Mouse (Mus musculus) splenic B cell, adult 2 months (primary cell): Measurements from ENCODE around the gene Serbp1.
"Not testable (repeated sequence)": the region's sequence is repeated elsewhere in the genome, so short reads cannot be mapped to it uniquely, and the experiment has no call there.

Experiments used
- DNase-seq: peaks from one replicate; pipeline ENCODE4 v3.0.0-alpha.2; 2011; ENCODE audit warnings: low read depth, low spot score
- H3K27me3 ChIP-seq: 2 replicates; pipeline ENCODE4 v1.6.1; 2012; ENCODE audit warnings: mild to moderate bottlenecking, low read length, moderate library complexity, mixed read lengths; ENCODE audit not compliant: control insufficient read depth, poor library complexity, insufficient read depth, severe bottlenecking
- H3K36me3 ChIP-seq: 2 replicates; pipeline ENCODE4 v1.6.1; 2012; ENCODE audit warnings: mild to moderate bottlenecking, low read length, moderate library complexity, mixed read lengths; ENCODE audit not compliant: control insufficient read depth, poor library complexity, insufficient read depth, severe bottlenecking

Gene Serbp1

DNA sequence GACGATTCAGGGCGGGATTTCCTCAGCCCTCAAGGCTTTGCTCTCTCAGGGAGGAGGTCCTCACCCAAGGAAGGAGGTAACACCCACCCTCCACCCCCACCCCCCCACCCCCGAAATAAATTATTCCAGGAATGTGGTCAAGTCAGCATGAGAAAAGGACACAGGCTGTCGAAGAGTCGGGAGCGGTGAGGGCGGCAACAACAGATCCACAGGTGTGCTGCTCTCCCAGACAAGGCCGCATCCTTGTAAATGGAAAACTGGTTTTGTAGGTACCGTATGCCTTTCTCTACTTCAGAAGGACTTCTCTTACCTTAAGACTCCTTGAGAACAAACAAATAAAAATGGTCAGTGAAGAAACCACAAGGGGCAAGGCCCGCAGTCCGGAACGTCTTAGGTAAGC is at the start of gene Serbp1:
Gene Serbp1 (plus strand): TSS at position 200 of the 400 bp plus-strand sequence.
- no peaks in the 10 kb centered on the region for H3K27me3 ChIP-seq
- H3K36me3 ChIP-seq, result no peaks in the 10 kb centered on the region
- DNase-seq, result no peak

DNA sequence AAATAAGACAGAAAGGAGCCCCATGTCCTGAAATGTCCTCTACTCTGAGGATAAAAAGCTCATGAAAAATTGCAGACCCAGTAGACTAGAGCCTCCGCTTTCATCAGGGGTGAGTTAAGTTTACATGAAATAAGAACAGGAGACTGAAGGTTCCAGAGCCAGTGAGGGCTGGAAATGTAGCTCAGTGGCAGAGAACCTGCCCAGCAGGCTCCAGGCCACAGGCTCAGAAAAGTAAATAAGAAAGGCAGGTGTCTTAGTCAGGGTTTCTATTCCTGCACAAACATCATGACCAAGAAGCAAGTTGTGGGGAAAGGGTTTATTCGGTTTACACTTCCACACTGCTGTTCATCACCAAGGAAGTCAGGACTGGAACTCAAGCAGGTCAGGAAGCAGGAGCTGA is 44.4 kb upstream of the Serbp1 start:
- no peaks in the 10 kb centered on the region for H3K27me3 ChIP-seq
- H3K36me3 ChIP-seq, result no peaks in the 10 kb centered on the region
- DNase-seq, result no peak

DNA sequence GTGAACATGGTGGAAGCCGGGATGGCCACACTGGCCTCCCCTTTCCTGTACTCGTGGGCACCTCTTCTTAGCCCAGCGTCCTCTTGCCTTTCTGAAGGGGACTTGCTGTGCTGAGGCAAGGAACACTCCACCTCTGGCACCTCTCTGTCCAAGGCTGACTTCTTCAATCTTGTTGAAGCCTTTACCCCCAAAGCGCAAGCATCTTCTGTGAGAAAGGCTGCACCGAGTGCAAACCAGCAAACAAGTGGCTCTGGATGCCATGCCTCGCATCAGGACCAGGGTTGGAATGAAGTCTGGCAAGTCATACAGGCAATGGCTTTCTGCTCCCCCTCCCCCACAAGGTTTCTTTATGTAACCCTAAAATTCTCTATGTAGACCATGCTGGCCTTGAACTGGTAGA is 43.4 kb upstream of the Serbp1 start:
- no peak for DNase-seq

DNA sequence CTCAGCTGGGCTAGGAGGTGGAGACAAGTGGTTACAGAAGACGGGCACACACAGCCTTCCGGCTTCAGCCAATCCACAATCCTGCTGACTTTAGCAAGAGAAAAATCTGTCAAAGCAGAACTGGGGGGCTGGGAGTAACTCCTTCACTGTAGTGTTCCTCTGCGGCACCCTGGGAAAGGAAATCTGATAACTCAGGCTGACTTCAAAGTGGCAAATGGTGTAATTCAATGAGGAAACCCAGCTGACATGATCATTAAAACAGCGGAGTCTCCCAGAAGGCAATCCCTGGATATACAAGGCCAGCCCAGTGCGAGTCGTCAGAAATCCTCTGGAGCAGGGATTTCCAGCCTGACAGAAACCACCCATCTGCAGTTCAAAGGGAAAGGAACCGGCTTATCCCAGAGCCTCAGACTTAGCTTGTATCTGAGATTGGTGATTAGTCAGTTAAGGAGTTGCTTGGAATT is 42.8 kb upstream of the Serbp1 start:
- DNase-seq, result no peak
- Histone ChIP-seq H3K27me3 (no peaks in the 10 kb centered on the region), H3K36me3 (no peaks in the 10 kb centered on the region)

More for the DNA sequence above, 43.4 kb upstream of the Serbp1 start:
- no peaks in the 10 kb centered on the region for H3K27me3 ChIP-seq
- no peaks in the 10 kb centered on the region for H3K36me3 ChIP-seq

DNA sequence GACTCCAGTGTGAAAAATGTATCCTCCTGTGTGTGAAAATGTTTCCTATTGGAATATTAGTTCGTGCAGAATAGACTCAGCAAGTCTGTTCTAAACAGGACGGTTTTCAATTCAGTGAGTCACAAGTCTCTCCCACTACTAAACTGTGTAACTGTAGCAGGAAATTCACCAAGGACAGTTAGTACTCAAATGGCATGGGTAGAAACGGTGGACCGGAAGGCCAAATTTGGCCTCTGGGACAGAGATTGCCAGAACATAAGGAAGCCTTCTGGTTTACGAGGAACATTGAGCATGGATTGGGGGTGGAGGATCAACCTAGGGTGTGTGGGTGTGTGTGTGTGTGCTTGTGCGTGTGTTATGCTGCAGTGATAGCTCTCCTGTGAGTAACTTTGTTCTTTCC is 41.2 kb upstream of the Serbp1 start:
- H3K36me3 ChIP-seq, result no peaks in the 10 kb centered on the region
- no peak for DNase-seq
- H3K27me3 ChIP-seq, result no peaks in the 10 kb centered on the region

DNA sequence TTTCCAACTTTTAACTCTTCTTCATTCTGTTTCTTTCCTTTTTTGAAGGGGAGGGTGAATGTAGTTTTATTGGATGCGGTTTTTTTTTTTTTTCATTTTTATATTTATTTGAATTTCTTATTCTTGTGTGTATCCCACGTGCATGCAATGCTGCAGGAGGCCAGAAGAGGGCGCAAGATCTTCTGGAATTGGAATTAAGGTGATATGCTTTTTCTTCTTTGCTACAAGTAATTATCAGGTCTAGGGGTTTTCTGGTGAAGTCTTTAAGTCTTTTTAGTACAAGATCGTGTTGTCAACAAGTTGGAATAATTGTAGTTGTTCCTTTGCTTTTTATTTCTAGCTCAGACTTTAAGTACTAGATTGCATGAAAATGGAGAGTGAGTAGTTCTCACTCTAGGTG is 39.9 kb upstream of the Serbp1 start:
- no peaks in the 10 kb centered on the region for H3K27me3 ChIP-seq
- DNase-seq, result peak; percentile 29
- H3K36me3 ChIP-seq, result no peaks in the 10 kb centered on the region

DNA sequence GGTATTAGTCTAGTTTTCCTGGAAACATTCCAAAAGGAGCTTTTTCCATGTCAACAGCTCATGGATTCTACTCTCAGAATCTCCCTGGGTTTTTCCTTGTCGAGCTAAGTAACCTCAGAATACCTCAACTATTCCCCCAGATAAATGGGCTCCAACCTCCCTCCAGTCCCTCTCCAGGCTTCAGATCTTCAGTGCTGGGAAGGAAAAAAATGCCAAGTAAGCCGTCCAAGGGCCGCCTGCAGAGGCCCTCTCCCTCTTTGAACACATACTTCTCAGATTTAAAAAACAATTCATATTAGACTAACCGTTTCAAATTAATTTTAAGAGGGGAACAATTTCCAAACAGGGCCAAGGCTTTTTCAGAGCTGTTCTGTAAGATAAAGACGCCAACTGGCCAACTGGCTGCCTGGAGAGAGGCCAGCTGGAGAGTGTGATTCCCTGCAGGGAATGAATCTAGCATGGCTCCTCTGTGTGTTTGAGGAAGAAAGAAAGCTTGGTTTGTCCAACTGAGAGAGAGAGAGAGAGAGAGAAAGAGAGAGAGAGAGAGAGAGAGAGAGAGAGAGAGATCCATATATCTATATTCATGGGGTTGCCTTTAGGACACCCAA is 37.2 kb upstream of the Serbp1 start:
- no peak for DNase-seq
- no peaks in the 10 kb centered on the region for H3K36me3 ChIP-seq
- H3K27me3 ChIP-seq, result no peaks in the 10 kb centered on the region

DNA sequence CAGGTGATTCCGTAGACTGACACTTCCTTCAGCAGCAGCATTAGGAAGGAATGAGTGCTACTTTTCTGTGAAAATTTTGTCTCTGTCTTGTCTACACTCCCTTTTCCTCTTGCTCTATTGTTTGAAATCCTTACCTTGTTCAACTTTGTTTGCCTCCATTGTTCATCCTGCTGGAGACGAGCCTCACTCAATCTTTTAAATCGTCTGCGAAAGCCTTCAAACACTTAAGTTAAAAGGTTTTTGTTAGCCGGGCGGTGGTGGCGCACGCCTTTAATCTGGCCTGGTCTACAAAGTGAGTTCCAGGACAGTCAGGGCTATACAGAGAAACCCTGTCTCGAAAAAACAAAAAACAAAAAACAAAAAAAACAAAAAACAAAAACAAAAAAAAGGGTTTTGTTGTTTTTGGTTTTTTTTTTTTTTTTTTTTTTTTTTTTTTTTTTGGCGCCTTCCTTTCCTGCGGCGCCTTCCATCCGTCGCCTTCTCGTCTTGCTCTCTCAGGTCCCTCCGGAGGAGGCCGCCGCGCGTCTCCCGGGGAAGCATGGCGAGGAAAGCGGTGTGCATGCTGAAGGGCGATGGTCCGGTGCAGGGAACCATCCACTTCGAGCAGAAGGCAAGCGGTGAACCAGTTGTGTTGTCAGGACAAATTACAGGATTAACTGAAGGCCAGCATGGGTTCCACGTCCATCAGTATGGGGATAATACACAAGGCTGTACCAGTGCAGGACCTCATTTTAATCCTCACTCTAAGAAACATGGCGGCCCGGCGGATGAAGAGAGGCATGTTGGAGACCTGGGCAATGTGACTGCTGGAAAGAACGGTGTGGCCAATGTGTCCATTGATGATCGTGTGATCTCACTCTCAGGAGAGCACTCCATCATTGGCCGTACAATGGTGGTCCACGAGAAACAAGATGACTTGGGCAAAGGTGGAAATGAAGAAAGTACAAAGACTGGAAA is 32.6 kb upstream of the Serbp1 start:
- no peak for DNase-seq
- H3K36me3 ChIP-seq, result no peaks in the 10 kb centered on the region
- H3K27me3 ChIP-seq, result no peaks in the 10 kb centered on the region

DNA sequence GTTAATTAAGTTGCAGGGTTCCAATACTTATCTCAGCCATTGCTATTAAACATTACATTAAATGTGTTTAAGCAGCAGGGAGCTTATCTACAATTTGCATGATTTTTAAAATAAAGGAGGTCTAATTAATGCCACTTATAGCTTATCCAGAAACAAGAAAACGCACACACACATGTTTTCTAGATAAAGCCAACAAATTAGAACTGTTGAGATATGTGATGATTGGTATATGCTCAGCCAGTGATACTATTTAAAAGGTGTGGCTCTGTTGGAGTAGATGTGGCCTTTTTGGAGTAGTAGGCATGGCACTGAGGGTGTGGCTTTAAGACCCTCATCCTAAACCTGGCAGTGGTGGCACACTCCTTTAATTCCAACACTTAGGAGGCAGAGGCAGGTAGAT is 25.6 kb upstream of the Serbp1 start:
- Histone ChIP-seq H3K36me3 (no peaks in the 10 kb centered on the region), H3K27me3 (no peaks in the 10 kb centered on the region)
- no peak for DNase-seq

DNA sequence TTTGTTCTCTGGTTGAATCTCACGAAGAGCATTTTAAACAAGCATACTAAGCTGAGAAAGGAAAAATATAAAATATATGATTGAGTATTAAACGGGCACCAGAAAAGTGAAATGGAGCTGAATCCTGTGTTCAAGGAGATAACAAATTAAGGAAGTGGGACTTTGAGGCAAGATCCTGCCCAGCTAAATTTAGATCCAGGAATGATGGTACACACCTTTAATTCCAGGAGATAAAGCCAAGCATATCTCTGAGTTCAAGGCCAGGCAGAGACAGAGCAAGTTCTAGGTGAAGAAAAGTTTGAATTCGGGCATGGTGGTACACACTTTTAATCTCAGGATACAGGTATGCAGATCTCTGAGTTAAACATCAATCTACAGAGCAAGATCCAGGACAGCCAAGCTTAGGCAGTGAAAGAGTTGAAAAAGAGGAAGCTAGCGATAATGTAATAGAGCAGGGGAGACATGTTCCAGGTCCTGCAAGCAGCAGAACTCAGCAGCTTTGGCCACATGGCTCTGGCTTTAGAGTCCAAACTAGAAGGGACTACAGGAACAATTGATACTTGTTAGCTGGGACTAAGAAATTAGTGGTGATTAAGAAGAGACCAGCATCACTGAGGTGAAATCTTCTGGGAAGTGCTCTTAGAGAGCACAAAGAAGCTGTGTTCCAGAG is 24.4 kb upstream of the Serbp1 start:
- Histone ChIP-seq H3K36me3 (no peaks in the 10 kb centered on the region), H3K27me3 (no peaks in the 10 kb centered on the region)
- no peak for DNase-seq

DNA sequence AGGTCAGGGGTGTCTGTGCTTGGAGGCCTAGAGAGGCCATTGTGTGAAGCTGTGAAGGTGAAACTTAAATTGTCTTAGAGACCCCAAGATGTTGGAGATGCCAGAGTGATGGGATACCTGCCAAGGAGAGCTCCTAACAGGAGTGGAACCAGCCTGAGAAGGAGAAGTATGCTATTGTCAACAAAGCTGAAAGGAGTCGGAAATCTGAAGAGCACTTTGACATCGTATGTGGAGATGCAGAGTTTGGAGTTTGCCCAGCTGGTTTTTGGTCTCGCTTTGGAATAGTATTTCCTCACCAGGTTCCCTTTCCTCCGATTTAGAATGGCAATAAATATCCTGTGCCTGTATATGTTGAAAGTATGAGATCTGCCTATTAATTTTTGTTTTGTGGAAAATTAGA is 20.6 kb upstream of the Serbp1 start:
- no peaks in the 10 kb centered on the region for H3K36me3 ChIP-seq

DNA sequence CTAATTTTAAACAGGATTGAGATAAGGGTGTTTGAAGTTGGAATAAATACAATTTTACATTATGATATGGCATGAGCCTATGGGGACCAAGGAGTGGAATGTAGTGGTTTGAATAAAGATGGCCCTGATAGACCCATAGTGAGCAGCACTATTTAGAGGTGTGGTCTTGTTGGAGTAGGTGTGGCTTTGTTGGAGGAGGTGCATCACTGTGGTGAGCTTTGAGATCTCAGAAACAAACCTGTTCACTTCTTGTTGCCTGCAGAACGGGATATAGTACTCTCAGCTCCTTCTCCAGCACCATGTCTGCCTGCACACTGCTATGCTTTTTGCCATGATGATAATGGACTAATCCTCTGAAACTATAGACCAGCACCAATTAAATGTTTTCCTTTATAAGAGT is 20.1 kb upstream of the Serbp1 start:
- H3K36me3 ChIP-seq, result no peaks in the 10 kb centered on the region
- no peaks in the 10 kb centered on the region for H3K27me3 ChIP-seq
- no peak for DNase-seq

More for the DNA sequence above, 20.6 kb upstream of the Serbp1 start:
- DNase-seq, result no peak
- H3K27me3 ChIP-seq, result no peaks in the 10 kb centered on the region

DNA sequence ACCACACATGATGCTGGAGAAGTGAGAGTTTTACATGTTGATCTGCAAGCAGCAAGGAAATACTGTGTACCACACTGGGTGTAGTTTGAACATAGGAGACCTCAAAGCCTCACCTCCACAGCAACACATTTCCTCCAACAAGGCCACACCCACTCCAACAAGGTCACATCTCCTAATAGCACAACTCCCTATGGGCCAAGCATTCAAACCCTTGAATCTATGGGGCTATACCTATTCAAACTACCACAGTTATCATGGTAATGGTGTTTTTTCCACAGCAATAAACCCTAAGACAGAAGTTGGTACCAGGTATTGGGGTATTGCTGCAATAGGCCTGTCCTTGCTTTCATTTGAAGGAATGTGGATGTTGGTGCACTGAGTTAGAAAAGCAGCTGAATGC is 19.4 kb upstream of the Serbp1 start:
- H3K27me3 ChIP-seq, result no peaks in the 10 kb centered on the region
- no peak for DNase-seq
- no peaks in the 10 kb centered on the region for H3K36me3 ChIP-seq

DNA sequence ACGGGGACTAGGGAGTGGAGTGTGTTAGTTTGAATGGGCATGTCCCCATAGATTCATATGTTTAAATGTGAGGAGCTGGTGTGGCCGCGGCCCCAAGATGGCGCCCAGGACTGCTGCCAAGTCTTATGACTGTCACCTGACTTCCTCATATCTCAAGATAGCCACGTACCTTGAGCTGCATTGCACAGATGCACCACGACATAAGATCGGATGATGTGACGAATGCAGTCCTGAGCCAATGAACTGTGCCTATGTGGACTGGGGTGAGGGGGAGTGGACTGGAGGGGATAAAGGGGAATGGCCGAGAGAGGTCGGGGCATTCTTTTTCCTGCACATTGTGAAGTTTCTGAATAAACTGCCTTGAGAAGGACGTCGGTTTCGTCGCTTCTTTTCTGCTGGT is 18.0 kb upstream of the Serbp1 start:
- not testable (repeated sequence) for H3K36me3 ChIP-seq, DNase-seq, H3K27me3 ChIP-seq

DNA sequence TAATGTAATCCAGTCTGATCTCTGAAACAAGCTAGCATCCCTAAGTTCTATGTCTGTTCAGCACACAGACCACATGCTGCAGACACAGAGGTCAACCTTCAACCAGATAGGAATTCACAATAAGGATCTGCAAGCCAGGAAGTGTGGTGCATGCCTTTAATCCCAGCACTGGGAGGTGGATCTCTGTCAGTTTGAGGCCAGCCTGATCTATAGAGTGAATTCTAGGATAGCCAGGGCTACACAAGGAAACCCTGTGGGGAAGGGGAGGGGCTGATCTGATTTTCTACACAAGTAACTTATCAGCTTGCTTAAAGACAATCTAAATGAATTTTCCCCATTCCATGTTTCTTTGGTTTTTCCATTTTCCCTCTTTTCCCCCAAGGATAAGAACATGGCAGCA is 17.2 kb upstream of the Serbp1 start:
- H3K36me3 ChIP-seq, result no peaks in the 10 kb centered on the region
- no peak for DNase-seq
- H3K27me3 ChIP-seq, result no peaks in the 10 kb centered on the region
